Mouse (Mus musculus) stomach, postnatal 0 days (tissue): ENCODE results near the gene Lin28a.

Source experiments
- CTCF ChIP-seq: IDR thresholded peaks from 2 replicates; pipeline ENCODE4 v1.5.1; 2016; ENCODE audit warnings: antibody characterized with exemption, low read depth, mild to moderate bottlenecking, moderate library complexity
- EP300 ChIP-seq: optimal IDR thresholded peaks from 2 replicates; pipeline ENCODE3; 2016; ENCODE audit warnings: antibody characterized with exemption

- TF ChIP-seq CTCF, result no peak
- TF ChIP-seq EP300, result no peak
Observed at GRCm38 (mm10) chr4:134002246-134002645, 16.4 kb downstream of the Lin28a start.
